Mouse (Mus musculus) neural tube, embryonic 14.5 days (tissue): Measurements from ENCODE around the gene Hs6st3. TPM values are rescaled to one million over a fixed set of nuclear protein-coding genes. Genes with fewer than 3 reads are reported as not detected.

Experiments used
- ATAC-seq: fragments of 200-750 bp; cut with Nextera tagmentation; 2 replicates; pipeline ENCODE4 v1.8.0; 2017; ENCODE audit warnings: low read depth, mild to moderate bottlenecking, moderate TSS enrichment, moderate library complexity
- H3K27ac ChIP-seq: fragments of 300-500 bp; sonication (generic); 2 replicates; pipeline ENCODE4 v1.5.1; 2014; ENCODE audit warnings: low read depth, mild to moderate bottlenecking, control low read depth, low read length, moderate library complexity, mixed read lengths
- H3K27me3 ChIP-seq: fragments of 300-500 bp; sonication (generic); 2 replicates; pipeline ENCODE4 v1.6.1; 2014; ENCODE audit warnings: low read length; ENCODE audit not compliant: control insufficient read depth, insufficient read depth
- H3K36me3 ChIP-seq: fragments of 300-500 bp; sonication (generic); 2 replicates; pipeline ENCODE4 v1.6.1; 2014; ENCODE audit warnings: low read length, mixed read lengths; ENCODE audit not compliant: control insufficient read depth, insufficient read depth
- H3K4me1 ChIP-seq: fragments of 300-500 bp; sonication (generic); 2 replicates; pipeline ENCODE4 v1.6.1; 2014; ENCODE audit warnings: low read length; ENCODE audit not compliant: control insufficient read depth, insufficient read depth
- H3K4me2 ChIP-seq: fragments of 300-500 bp; sonication (generic); 2 replicates; pipeline ENCODE4 v1.6.1; 2014; ENCODE audit warnings: mild to moderate bottlenecking, low read depth, low read length, control low read depth
- H3K4me3 ChIP-seq: fragments of 300-500 bp; sonication (generic); 2 replicates; pipeline ENCODE4 v1.5.1; 2014; ENCODE audit warnings: low read depth, low read length, control low read depth, mixed read lengths
- H3K9ac ChIP-seq: fragments of 300-500 bp; sonication (generic); replicated peaks from 2 replicates; pipeline ENCODE4 v1.6.1; 2014; ENCODE audit warnings: low read depth, mild to moderate bottlenecking, control low read depth, low read length, mixed read lengths
- H3K9me3 ChIP-seq: fragments of 300-500 bp; sonication (generic); 2 replicates; pipeline ENCODE4 v1.6.1; 2016; ENCODE audit warnings: low read length; ENCODE audit not compliant: control insufficient read depth
- WGBS: fragments of 180-500 bp; shearing (Covaris S2); extraction: QIAGEN DNeasy Blood & Tissue Kit; methylation state at CpG from one replicate; pipeline ENCODE4 v1.1.7; 2014; 5-methylcytosine and 5-hydroxymethylcytosine counted together
- polyA plus RNA-seq: library from polyadenylated mRNA; unstranded; fragments of >200 nt; fragmentation: Nextera tagmentation; extraction: Ambion mirVana; gene quantifications from 2 replicates; pipeline ENCODE4 v1.2.1, GENCODE M21; 2014

Hs6st3 gene
- polyA plus RNA-seq, 1 experiment from 2014 or later, result 6.5 TPM

GRCm38 (mm10) chr14:119731436-119732080 lies 593.4 kb downstream of the Hs6st3 start:
- Histone ChIP-seq H3K4me3 (no peak overlapping the region), H3K36me3 (no peaks in the 10 kb centered on the region), H3K27me3 (no peaks in the 10 kb centered on the region), H3K4me2 (no peak overlapping the region), H3K4me1 (no peaks in the 10 kb centered on the region), H3K27ac (no peak overlapping the region), H3K9me3 (no peaks in the 10 kb centered on the region), H3K9ac (no peak overlapping the region)
- ATAC-seq, result no peak
- 76% methylated on average over 7 of the region's 7 CpGs for WGBS

DNA sequence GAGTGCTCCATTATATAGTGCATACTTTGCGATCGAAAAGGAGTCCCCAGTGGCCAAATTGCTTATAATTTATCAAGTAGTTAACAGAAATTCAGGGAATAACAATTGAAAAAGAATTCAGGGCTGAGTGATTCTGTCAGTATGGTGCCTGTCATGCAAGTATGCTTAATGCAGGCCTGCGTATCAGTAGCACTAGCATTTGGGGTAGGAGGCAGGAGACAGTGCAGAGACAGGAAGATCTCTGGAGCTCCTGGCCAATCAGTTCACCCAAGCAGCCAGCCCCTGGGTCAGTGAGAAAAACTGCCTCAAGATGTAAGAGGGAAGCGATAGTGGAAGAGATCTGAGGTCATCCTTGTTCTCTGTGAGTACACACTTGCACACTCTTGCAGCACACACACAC lies 594.1 kb downstream of the Hs6st3 start:
- H3K9me3 ChIP-seq, result no peaks in the 10 kb centered on the region
- 88% methylated on average over 4 of the region's 4 CpGs for WGBS
- no peaks in the 10 kb centered on the region for H3K4me1 ChIP-seq
- no peak for ATAC-seq
- H3K9ac ChIP-seq, result no peak overlapping the region
- H3K4me2 ChIP-seq, result no peak overlapping the region
- no peaks in the 10 kb centered on the region for H3K36me3 ChIP-seq
- H3K27ac ChIP-seq, result no peak overlapping the region
- no peak overlapping the region for H3K4me3 ChIP-seq
- H3K27me3 ChIP-seq, result no peaks in the 10 kb centered on the region

DNA sequence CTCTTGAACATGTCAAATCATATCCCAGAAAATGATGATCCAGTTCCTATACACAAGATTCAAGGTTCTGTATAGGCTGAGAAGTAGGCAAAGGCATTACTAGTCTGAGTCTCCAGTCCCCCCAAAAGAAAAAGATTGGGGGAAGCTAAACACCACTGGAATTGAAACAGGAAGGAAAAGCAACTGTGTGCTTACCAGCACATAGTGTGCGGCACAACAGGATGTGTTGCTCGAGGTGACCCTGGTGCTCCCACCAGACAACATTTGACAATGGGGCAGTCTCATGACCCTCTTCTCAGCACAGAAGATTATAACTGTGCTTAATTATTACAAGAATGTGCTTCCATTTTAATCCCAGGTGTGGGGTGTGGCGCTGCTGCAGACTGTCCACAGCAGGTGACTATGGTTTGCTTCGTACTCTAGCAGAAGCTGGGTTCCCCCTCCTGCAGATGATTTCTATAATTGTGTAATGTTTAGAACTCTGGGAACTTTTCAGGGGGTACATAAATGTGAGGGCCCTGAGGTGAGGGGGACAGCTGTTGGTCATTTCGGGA lies 599.3 kb downstream of the Hs6st3 start:
- ATAC-seq, result no peak
- H3K27me3 ChIP-seq, result no peaks in the 10 kb centered on the region
- no peaks in the 10 kb centered on the region for H3K36me3 ChIP-seq
- no peak overlapping the region for H3K4me2 ChIP-seq
- no peak overlapping the region for H3K9ac ChIP-seq
- no peaks in the 10 kb centered on the region for H3K9me3 ChIP-seq
- H3K4me3 ChIP-seq, result no peak overlapping the region
- no peaks in the 10 kb centered on the region for H3K4me1 ChIP-seq
- WGBS, result 92% methylated on average over 5 of the region's 5 CpGs
- H3K27ac ChIP-seq, result no peak overlapping the region

DNA sequence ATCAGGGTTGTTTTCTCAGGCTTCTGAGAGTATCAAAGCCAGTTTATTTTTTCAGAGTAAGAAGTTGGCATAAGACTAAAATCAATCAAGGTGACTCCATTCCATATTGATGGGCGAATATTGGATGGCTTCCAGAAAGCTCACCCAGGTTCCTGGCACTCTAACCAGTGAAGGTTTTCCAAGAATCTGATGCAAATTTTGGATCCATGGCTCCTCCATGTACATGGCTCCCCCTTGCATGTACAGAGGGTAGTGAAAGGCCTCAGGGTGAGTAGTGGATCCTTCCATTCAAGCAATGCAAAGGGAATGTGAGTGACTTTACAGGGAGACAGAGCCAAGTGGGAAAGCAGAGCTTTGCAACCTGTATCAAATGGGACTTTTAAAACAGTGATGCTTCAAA lies 603.6 kb downstream of the Hs6st3 start:
- Histone ChIP-seq H3K4me1 (no peaks in the 10 kb centered on the region), H3K4me2 (no peak overlapping the region), H3K27me3 (no peaks in the 10 kb centered on the region), H3K27ac (no peak overlapping the region), H3K9ac (no peak overlapping the region), H3K9me3 (no peaks in the 10 kb centered on the region), H3K4me3 (no peak overlapping the region), H3K36me3 (no peaks in the 10 kb centered on the region)
- WGBS, result 86% methylated on average over 1 of the region's 1 CpGs
- no peak for ATAC-seq

DNA sequence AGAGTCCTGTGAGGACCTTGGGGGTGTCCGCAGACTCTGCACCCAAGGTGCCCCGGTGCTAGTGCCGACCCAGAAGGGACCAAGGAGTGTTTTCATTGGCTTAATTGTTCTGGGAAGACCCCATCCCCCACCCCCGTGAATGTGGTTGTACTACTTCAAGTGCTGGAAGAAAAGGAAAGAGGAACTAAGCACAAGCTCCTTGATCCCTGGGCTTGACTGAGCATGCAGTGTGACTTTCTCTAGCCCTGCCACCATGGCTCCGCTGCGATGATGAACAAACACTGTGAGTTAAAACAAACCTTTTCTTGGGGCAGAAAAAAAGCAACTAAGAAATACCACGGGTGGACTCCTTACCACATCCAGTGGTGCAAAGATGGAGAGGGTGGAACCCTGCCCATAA lies 623.2 kb downstream of the Hs6st3 start:
- no peak for ATAC-seq
- 91% methylated on average over 7 of the region's 7 CpGs for WGBS
- Histone ChIP-seq H3K4me1 (no peaks in the 10 kb centered on the region), H3K4me3 (no peak overlapping the region), H3K4me2 (no peak overlapping the region), H3K9ac (no peak overlapping the region), H3K27me3 (no peaks in the 10 kb centered on the region), H3K36me3 (no peaks in the 10 kb centered on the region), H3K9me3 (no peaks in the 10 kb centered on the region), H3K27ac (no peak overlapping the region)

DNA sequence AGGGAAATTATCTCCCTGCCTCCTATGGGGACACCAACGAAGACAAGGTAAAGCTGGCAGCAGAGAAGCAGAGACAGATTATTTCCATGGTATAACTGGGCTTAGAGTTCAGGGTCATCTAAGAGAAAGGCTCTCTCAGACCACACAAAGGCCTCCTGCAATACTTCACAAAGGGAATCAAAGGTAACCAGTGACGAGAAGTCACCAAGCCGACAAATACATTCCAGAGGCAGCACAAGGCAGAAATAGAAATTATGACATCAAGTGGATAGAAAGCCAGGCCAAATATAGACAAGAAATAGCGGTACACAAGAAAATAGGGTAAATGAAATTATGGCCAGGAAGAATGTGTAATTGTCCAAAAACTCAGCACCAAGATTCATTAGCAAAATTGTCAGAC lies 633.9 kb downstream of the Hs6st3 start:
- Histone ChIP-seq H3K4me3 (no peak overlapping the region), H3K27me3 (no peaks in the 10 kb centered on the region), H3K9me3 (no peaks in the 10 kb centered on the region), H3K36me3 (no peaks in the 10 kb centered on the region), H3K4me2 (no peak overlapping the region), H3K27ac (no peak overlapping the region), H3K4me1 (no peaks in the 10 kb centered on the region), H3K9ac (no peak overlapping the region)
- WGBS, result 65% methylated on average over 4 of the region's 4 CpGs
- no peak for ATAC-seq

DNA sequence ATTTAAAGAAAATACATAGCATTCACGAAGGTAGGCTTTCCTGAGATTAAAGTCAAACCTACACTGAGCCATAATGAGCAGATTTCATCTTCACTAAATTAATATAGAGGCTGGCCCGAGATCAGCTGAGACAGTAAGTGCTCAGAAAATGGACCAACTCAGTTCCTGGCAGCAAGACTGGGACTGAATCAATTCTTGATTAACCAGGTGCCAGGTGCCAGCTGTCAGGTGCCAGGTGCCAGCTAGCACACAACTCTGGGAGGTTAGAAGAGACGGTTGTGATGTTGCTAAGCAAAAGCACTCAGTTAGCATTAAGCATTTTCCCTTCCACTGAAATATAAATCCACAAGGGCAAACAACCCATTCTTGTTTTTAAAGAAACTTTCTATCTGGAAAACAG lies 638.1 kb downstream of the Hs6st3 start:
- Histone ChIP-seq H3K9ac (no peak overlapping the region), H3K4me2 (no peak overlapping the region), H3K36me3 (no peaks in the 10 kb centered on the region), H3K27ac (no peak overlapping the region), H3K9me3 (no peaks in the 10 kb centered on the region), H3K27me3 (no peaks in the 10 kb centered on the region), H3K4me1 (no peaks in the 10 kb centered on the region), H3K4me3 (no peak overlapping the region)
- no peak for ATAC-seq
- WGBS, result 85% methylated on average over 3 of the region's 3 CpGs

DNA sequence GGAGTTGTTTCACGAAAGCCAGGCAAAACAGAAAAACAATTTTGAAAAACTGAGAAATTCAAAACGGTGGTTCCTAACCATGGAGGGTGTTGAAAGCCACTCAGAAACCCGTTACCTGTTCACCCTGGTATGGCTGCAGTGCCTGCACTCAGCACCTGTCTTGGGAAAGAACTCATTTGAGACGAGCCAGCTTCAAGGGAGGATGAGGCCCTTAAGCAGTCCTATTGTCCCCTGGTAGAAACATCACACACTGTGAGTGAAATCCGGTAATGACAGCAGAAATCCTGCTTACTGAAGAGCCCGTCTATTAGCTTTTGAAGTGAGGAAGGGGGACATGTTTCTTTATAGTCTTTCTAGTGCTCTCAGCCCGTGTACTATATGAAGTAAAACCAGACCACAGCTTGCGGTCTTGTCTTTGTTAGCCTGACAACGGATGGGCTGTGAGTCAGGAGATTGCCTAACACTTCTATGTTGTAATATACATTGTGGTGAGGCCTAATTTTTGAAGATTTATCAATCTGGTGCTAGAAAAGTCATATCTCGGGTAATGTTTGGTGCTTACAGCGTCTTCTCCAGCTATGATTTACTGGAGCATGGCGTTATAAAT lies 641.9 kb downstream of the Hs6st3 start:
- Histone ChIP-seq H3K27me3 (no peaks in the 10 kb centered on the region), H3K4me3 (no peak overlapping the region), H3K4me2 (no peak overlapping the region), H3K4me1 (no peaks in the 10 kb centered on the region), H3K36me3 (no peaks in the 10 kb centered on the region), H3K27ac (no peak overlapping the region), H3K9ac (no peak overlapping the region), H3K9me3 (no peaks in the 10 kb centered on the region)
- WGBS, result 83% methylated on average over 12 of the region's 12 CpGs
- no peak for ATAC-seq

DNA sequence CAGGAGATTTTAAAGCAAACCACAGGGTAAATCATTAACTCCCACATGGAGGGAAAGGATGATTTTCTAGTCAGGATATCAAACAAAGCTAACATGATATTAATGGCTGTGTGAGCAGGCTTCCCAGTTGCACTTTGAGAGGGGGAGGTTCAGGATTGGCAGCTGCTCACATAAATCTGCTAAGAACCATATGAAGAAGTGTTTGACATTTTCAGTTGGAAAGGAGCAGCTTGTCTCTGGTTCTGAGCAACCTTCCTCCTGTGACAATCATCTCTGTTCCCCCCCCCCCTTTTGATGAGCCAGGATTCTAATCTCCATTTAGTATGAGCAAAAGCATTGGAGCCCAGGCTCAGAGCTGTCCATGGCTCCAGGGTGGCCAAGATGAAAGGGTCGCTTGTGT lies 643.0 kb downstream of the Hs6st3 start:
- 89% methylated on average over 1 of the region's 1 CpGs for whole genome bisulfite sequencing
- Histone ChIP-seq H3K27ac (no peak overlapping the region), H3K4me2 (no peak overlapping the region), H3K27me3 (no peaks in the 10 kb centered on the region), H3K4me3 (no peak overlapping the region), H3K4me1 (no peaks in the 10 kb centered on the region), H3K9ac (no peak overlapping the region), H3K36me3 (no peaks in the 10 kb centered on the region), H3K9me3 (no peaks in the 10 kb centered on the region)
- no peak for ATAC-seq
